Mouse (Mus musculus): ENCODE results near the gene Ube2j2.

Gene Ube2j2

GRCm38 (mm10) chr4:155963106-155963505 lies 19.5 kb downstream of the Ube2j2 start:
- no peak for DNase-seq (ENCODE audit: low read depth, low spot score)

GRCm38 (mm10) chr4:155964396-155964795 lies 20.8 kb downstream of the Ube2j2 start:
- no peak for DNase-seq (ENCODE audit: low read depth, low spot score)

- no peak for DNase-seq (ENCODE audit: low read depth, low spot score)
Measured at GRCm38 (mm10) chr4:155969043-155969653, 25.5 kb downstream of the Ube2j2 start.

- DNase-seq (ENCODE audit: low read depth, low spot score): no peak
Measured at GRCm38 (mm10) chr4:155970286-155970685, 26.7 kb downstream of the Ube2j2 start.

GRCm38 (mm10) chr4:155972651-155973050 lies 29.0 kb downstream of the Ube2j2 start:
- no peak for DNase-seq (ENCODE audit: low read depth, low spot score)

- no peak for DNase-seq (ENCODE audit: low read depth, low spot score)
Measured at GRCm38 (mm10) chr4:155973239-155973638, 29.6 kb downstream of the Ube2j2 start.

- no peak for DNase-seq (ENCODE audit: low read depth, low spot score)
Measured at GRCm38 (mm10) chr4:155981436-155982082, 37.9 kb downstream of the Ube2j2 start.

- no peak for DNase-seq (ENCODE audit: low read depth, low spot score)
Measured at GRCm38 (mm10) chr4:155983788-155984187, 40.2 kb downstream of the Ube2j2 start.

- no peak for DNase-seq (ENCODE audit: low read depth, low spot score)
Measured at GRCm38 (mm10) chr4:155991211-155991907, 47.7 kb downstream of the Ube2j2 start.

- no peak for DNase-seq (ENCODE audit: low read depth, low spot score)
Measured at GRCm38 (mm10) chr4:155991908-155992230, 48.2 kb downstream of the Ube2j2 start.

- DNase-seq (ENCODE audit: low read depth, low spot score): peak; percentile 93
Measured at GRCm38 (mm10) chr4:155992241-155992905, 48.7 kb downstream of the Ube2j2 start, which contains the start of the genes B3galt6 and Sdf4. Gene B3galt6 (minus strand): TSS chr4:155992649. Gene Sdf4 (plus strand): TSS chr4:155992872.

GRCm38 (mm10) chr4:155992906-155993547 lies 49.4 kb downstream of the Ube2j2 start:
- DNase-seq (ENCODE audit: low read depth, low spot score): peak; percentile 96

- DNase-seq (ENCODE audit: low read depth, low spot score): no peak
Measured at GRCm38 (mm10) chr4:155993606-155994005, 50.0 kb downstream of the Ube2j2 start.

- peak; percentile 80 for DNase-seq (ENCODE audit: low read depth, low spot score)
Measured at GRCm38 (mm10) chr4:156004109-156004508, 60.5 kb downstream of the Ube2j2 start.

- peak; percentile 71 for DNase-seq (ENCODE audit: low read depth, low spot score)
Measured at GRCm38 (mm10) chr4:156008369-156008768, 64.7 kb downstream of the Ube2j2 start.
